Mouse (Mus musculus): ENCODE results near the gene Tbcb. TPM values are rescaled to one million over a fixed set of nuclear protein-coding genes. Genes with fewer than 3 reads are reported as not detected.

The Tbcb gene
- total RNA-seq (2023), result 10 to 100 TPM; 35.6 to 44.1 TPM

DNA sequence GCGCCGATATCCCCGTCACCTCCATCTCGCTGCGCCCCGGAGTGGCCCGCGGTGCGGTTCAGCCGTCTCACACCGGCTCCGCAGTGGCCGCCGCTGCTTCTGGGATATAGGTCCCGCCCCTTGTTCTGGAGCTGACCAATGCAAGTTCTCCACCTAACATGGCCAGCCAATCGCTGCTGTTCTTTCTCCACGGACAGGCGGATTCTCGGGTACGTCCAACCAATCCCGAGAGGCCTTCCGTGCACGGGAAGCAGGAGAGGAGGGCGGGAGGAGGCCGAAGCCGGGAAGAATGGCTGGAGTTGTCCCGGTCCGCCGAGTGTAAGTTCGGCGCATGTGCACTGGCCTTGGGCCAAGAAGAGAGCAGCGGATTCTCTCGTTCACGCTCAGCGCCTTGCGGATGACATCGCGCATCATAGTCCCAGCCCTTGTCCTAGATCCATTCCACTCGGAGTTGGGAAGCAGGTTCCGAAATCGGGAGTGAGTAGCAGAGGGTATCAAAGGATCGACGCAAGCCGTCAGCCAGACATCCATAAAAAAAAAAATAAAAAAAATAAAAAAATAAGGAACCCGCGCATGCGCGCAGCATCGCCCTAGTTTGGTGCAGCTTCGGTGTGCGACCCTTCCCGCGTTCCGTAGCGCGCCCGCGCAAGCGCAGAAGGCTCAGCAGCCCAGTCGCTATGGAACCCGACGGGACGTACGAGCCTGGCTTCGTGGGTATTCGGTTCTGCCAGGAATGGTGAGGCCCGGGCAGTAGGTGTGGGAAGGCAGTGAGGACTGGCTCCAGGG lies at the start of gene Tbcb, which contains the start of gene Polr2i:
Gene Tbcb, minus strand, starts transcription at position 604 of the 786 bp plus-strand sequence.
Gene Polr2i, plus strand, starts transcription at position 280 of the 786 bp plus-strand sequence.

GRCm38 (mm10) chr7:30279951-30280669 lies 48.0 kb upstream of the Tbcb start, which contains the start of the genes Thap8 and Wdr62:
Gene Thap8, plus strand, starts transcription at chr7:30280094.
Gene Wdr62, minus strand, starts transcription at chr7:30280419.

GRCm38 (mm10) chr7:30235625-30236024 lies 3.6 kb upstream of the Tbcb start, which contains the start of gene Ovol3:
Gene Ovol3, minus strand, starts transcription at chr7:30235725.

GRCm38 (mm10) chr7:30198481-30198971 lies 33.5 kb downstream of the Tbcb start, which contains the start of gene Capns1:
Gene Capns1, minus strand, starts transcription at chr7:30198811.

GRCm38 (mm10) chr7:30183879-30184289 lies 48.2 kb downstream of the Tbcb start, which contains the start of gene Cox7a1:
Gene Cox7a1, plus strand, starts transcription at chr7:30184144.

Other genes starting within 250 kb of the Tbcb start
- gene Zfp568, start 248.3 kb downstream of the Tbcb start, total RNA-seq (2023), result 10 to 100 TPM; 17.1 to 24.5 TPM
- gene Zfp14, start 180.9 kb downstream of the Tbcb start, total RNA-seq (2023), result 1 to 10 TPM; 4.7 to 5.9 TPM
- 1 to 10 TPM; 5.9 to 7.3 TPM for gene Zfp82, start 159.4 kb downstream of the Tbcb start, total RNA-seq (2023)
- gene Gm26920, start 141.9 kb downstream of the Tbcb start, total RNA-seq (2023), result not detected
- 10 to 100 TPM in 1 of 2 experiments, 1 to 10 TPM in 1; 7.1 to 12.0 TPM for gene Zfp566, start 141.7 kb downstream of the Tbcb start, total RNA-seq (2023)
- 10 to 100 TPM; 33.0 to 37.9 TPM for gene Zfp260, start 137.5 kb downstream of the Tbcb start, total RNA-seq (2023)
- gene Zfp382, start 110.3 kb downstream of the Tbcb start, total RNA-seq (2023), result 10 to 100 TPM; 14.4 to 18.9 TPM
- 10 to 100 TPM; 50.1 to 55.0 TPM for gene Zfp146, start 62.5 kb downstream of the Tbcb start, total RNA-seq (2023)
- not detected for gene Cox7a1, start 48.1 kb downstream of the Tbcb start, total RNA-seq (2023)
- gene Capns1, start 33.5 kb downstream of the Tbcb start, total RNA-seq (2023), result 100 to 1,000 TPM; 183 to 185 TPM
- 10 to 100 TPM; 46.5 to 48.1 TPM for gene Polr2i, start 324 bp downstream of the Tbcb start, total RNA-seq (2023)
- not detected for gene Ovol3, start 3.5 kb upstream of the Tbcb start, total RNA-seq (2023)
- 1 to 10 TPM; 2.1 to 2.4 TPM for gene Thap8, start 47.8 kb upstream of the Tbcb start, total RNA-seq (2023)
- gene Wdr62, start 48.1 kb upstream of the Tbcb start, total RNA-seq (2023), result 1 to 10 TPM; 4.6 to 9.2 TPM
- not detected for gene Clip3, start 59.5 kb upstream of the Tbcb start, total RNA-seq (2023)
- gene Alkbh6, start 76.4 kb upstream of the Tbcb start, total RNA-seq (2023), result 10 to 100 TPM; 63.1 to 67.2 TPM
- gene Syne4, start 82.5 kb upstream of the Tbcb start, total RNA-seq (2023), result 1 to 10 TPM; 2.2 to 3.6 TPM
- gene E130208F15Rik, start 89.5 kb upstream of the Tbcb start, total RNA-seq (2023), result 1 to 10 TPM; 3.9 to 6.6 TPM
- 10 to 100 TPM; 11.4 to 20.5 TPM for gene Sdhaf1, start 91.6 kb upstream of the Tbcb start, total RNA-seq (2023)
- not detected for gene Lrfn3, start 130.5 kb upstream of the Tbcb start, total RNA-seq (2023)
- 10 to 100 TPM; 68.2 to 78.3 TPM for gene Tyrobp, start 181.5 kb upstream of the Tbcb start, total RNA-seq (2023)
- 10 to 100 TPM; 48.5 to 50.5 TPM for gene Hcst, start 187.6 kb upstream of the Tbcb start, total RNA-seq (2023)
- gene Nfkbid, start 189.5 kb upstream of the Tbcb start, total RNA-seq (2023), result 100 to 1,000 TPM; 400 to 437 TPM
- gene Aplp1, start 213.3 kb upstream of the Tbcb start, total RNA-seq (2023), result not detected
- gene Kirrel2, start 225.4 kb upstream of the Tbcb start, total RNA-seq (2023), result not detected
- gene Nphs1, start 226.0 kb upstream of the Tbcb start, total RNA-seq (2023), result not detected